Mouse (Mus musculus) adrenal gland (tissue): ENCODE results near the gene Cct7.

Experiments
- intact Hi-C: fragments of 180-260 bp; cut with DNase I; formaldehyde crosslinking; loops from one replicate; pipeline ENCODE4 v1.15.1; 2025

Gene Cct7

DNA sequence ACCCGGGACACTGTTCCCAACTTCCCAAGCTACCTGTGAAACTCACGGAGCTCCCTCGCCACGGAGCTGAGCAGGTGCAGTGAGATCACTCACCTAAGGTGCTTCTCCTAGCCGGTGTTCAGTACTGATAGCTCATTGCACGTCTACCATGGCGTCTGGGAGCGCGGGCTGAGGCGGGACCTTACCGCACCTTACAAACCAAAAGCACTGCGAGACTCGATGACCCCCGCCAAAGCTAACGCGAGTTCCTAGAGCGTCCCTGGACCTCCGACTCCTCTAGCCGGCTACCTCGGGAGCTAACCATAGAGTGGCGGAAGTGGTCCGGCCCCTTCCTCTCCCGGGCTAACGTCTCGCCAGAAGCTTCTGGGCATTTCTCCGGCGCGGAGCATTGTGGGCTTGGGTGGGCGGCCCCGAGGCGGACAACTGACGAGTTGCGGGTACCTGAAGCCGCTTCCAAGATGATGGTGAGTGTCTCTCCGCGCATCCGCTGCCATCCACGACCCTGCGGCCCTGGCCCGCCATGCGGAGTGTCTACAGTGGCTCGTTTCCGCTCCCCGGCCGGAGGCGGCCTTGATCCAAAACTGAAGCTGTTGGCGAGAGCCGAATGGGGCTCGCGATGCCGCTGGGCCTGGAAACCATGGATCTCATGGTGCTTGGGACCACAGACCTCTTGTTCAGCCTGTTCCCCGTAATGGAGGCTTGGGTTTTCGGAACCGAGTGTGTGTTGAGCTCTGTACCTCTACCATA, 523 bp downstream of the Cct7 start, which contains the start of gene Pradc1:
Pradc1 (minus strand) TSS at position 307 of the 747 bp plus-strand sequence.
- intact Hi-C loops, result no loop called here

GRCm38 (mm10) chr6:85452411-85452665, 1.0 kb downstream of the Cct7 start:
- intact Hi-C loops, result no loop called here

GRCm38 (mm10) chr6:85452816-85453215, 1.5 kb downstream of the Cct7 start:
- intact Hi-C loops, result no loop called here

DNA sequence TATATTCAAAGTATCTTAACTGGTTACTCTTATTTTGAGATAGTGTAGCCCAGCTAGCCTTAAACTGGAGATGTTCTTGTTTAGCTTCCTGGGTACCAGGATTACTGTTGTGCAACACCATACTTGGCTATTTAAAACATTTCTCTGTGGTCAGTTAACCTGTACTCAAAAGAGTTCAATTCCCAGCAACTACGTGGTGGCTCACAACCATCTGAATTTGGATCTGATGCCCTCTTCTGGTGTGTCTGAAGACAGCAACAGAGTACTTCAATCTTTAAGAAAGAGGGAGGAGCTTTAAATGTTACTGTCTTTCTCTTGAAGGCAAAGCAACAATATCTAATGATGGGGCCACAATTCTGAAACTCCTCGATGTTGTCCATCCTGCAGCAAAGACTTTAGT, 8.3 kb downstream of the Cct7 start:
- intact Hi-C loops, result loop anchor here (5.0 kb wide), 1 partner anchor 53 kb away; the partner anchor contains the start of gene Egr4

DNA sequence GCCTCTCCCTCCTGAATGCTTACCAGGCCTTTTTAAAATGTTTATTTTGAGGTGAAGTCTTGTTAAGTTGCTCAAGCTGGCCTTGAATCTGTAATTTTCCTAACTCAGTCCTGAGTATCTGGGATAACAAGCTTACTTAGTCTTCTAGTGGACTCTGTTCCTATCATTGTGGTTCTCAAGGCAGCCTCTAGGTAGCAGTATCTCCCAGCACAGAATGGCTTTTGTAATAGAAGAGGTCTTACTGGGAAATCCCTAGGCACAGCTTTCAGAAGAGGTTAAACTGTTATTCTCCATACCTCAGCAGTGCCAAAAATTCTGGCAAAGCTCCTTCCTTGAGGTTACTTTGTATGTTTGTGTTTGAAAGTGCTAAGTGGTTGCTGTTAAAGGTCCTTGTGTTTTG, 14.1 kb downstream of the Cct7 start:
- intact Hi-C loops, result no loop called here

GRCm38 (mm10) chr6:85469660-85470430, 18.5 kb downstream of the Cct7 start:
- intact Hi-C loops, result no loop called here

GRCm38 (mm10) chr6:85471962-85472361, 20.6 kb downstream of the Cct7 start:
- intact Hi-C loops, result no loop called here

GRCm38 (mm10) chr6:85472542-85472941, 21.2 kb downstream of the Cct7 start:
- intact Hi-C loops, result no loop called here

- intact Hi-C loops, result no loop called here
Measured at GRCm38 (mm10) chr6:85475581-85475980, 24.3 kb downstream of the Cct7 start.

- intact Hi-C loops, result no loop called here
Measured at GRCm38 (mm10) chr6:85477366-85477917, 26.1 kb downstream of the Cct7 start.

GRCm38 (mm10) chr6:85478416-85478815, 27.1 kb downstream of the Cct7 start:
- intact Hi-C loops, result no loop called here

- intact Hi-C loops, result no loop called here
Measured at GRCm38 (mm10) chr6:85479979-85480378, 28.7 kb downstream of the Cct7 start.

GRCm38 (mm10) chr6:85480685-85481084, 29.4 kb downstream of the Cct7 start:
- intact Hi-C loops, result no loop called here

DNA sequence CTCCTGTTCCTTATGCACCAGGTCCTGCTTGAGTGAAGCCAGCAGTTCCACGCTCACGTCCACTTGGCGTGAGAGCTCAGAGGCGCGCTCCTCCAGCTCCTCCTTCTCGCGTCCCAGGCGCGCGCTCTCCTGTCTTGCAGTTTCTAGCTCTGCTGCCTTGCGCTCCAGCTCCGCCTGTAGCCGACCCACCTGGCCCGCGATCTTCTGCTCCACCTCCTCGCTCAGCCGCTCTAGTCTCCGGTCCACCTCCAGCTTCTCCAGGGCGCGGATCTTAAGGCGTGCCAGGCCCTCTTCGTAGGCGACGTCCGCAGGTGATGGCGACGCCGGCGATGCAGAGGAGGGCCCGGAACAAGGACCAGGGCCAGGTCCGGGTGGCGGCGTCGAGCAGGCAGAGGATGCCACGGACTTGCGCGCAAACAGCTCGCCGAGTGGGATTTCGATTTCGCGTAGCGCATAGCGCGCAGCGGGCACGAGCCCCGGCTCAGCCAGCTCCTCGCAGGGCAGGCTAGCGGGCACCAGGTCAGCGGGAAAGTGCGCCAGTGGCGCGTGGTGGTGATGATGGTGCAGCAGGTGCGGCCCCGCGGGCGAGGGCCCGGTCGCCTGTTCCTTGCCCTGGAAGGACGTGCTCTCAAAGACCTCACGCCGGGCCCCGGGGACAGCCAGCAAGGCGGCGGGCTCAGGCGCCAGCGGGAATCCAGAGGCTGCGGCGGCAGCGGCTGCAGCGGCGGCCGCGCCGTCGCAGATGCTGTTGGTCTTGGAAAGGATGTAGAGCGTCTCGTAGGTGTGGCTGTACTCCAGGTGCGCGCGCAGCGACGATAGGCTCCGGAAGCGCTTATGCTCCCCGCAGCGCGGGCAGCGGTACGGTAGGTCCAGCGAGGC, 32.8 kb downstream of the Cct7 start:
- intact Hi-C loops, result no loop called here

DNA sequence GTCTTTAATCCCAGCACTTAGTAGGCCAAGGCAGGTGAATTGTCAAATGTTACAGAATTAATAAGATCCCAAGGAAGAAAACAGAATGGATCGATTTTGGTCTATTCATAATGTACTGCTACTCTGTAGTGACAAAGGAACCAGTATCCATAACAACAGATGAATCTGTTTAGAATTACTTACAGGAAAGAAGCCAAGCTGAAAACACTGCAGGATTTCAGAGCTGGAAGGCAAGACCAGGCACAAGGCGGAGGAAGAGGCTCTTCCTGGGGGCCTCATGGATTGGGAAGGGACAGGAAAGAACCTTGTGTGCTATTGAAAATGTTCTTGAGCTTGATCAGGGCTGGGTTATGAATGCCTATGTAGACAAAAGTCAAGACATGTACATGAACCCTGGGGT, 34.4 kb downstream of the Cct7 start:
- intact Hi-C loops, result no loop called here

- intact Hi-C loops, result no loop called here
Measured at GRCm38 (mm10) chr6:85488510-85488909, 37.2 kb downstream of the Cct7 start.

- intact Hi-C loops, result no loop called here
Measured at GRCm38 (mm10) chr6:85489717-85490116, 38.4 kb downstream of the Cct7 start.

DNA sequence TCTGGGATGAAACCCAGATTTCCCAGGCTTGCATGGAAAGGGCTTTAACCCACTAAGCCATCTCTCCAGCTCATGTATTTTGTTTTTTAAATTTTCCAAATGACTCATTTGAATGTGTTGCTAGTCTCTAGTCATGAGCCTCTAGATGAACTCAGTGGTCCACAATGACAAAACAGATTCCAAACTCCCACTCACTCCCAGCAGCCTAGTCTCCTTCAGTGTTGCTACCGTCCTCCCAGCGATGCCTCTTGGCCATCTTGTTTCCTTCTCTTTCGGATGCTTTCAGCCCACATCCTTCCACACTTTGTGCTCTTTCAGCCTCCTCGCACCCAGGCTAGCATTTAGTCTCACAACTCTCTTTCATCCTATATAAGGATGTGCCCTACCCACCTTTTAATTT, 38.9 kb downstream of the Cct7 start:
- intact Hi-C loops, result no loop called here

- intact Hi-C loops, result no loop called here
Measured at GRCm38 (mm10) chr6:85491606-85492005, 40.3 kb downstream of the Cct7 start.

DNA sequence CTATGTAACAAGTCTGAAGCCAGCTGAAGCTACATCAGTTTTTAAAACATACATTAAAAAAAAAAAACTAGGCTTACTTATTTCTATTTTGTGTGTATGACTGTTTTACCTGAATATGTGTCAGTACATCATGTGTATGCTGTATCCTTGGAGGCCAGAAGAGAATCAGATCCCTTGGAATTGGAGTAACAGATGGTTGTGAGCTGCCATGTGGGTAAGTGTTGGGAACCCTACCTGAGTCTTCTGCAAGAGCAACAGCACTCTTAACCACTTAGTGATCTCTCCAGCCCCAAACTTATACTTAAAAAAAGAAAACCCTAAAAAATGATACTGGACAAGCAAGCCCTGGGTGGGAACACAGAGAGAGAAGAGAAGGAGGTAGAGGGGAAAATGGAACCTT, 45.7 kb downstream of the Cct7 start:
- intact Hi-C loops, result no loop called here

DNA sequence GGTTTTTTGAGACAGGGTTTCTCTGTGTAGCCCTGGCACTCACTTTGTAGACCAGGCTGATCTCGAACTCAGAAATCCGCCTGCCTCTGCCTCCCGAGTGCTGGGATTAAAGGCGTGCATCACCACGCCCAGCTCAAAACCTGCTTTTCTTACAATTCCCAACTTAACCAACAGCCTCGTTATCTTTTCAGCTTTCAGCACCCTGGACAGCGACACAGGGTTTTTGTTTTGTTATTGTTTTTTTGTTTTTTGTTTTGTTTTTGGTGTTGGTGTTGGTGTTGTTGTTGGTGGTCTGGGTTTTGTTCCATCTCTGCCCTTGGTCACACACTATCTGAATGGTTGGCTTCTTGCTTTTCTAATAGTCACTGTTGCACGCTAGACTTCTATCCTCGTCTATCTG, 46.8 kb downstream of the Cct7 start:
- intact Hi-C loops, result no loop called here

DNA sequence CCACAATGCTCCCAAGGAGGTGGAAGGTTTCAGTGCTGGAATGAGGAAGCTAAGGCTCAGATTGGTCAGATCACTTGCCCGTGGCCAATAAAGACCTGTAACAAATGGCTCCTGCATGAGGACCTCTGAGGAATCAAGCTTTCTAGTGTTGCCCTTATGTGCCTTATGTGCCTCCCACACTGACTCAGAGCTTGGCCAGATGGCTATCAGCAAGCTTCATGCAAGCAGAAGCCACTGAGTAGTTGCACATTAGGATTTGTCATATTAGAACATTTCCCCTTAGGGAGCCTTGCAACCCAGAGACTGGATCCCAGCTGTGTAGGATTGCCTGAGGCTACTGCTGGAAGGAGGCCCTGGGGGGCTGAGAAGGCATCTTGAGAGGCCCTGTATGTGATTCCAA, 49.1 kb downstream of the Cct7 start:
- intact Hi-C loops, result no loop called here
